Mouse (Mus musculus): ENCODE measurements around the gene Gys1. TPM values are rescaled to one million over a fixed set of nuclear protein-coding genes. Genes with fewer than 3 reads are reported as not detected.
A peak's percentile ranks its signal among the peaks of the same experiment; 100 is the strongest.
"Not testable (repeated sequence)": the region's sequence is repeated elsewhere in the genome, so short reads cannot be mapped to it uniquely, and the experiment has no call there.

The Gys1 gene
- polyA plus RNA-seq, 1 experiment, result 12.4 TPM

DNA sequence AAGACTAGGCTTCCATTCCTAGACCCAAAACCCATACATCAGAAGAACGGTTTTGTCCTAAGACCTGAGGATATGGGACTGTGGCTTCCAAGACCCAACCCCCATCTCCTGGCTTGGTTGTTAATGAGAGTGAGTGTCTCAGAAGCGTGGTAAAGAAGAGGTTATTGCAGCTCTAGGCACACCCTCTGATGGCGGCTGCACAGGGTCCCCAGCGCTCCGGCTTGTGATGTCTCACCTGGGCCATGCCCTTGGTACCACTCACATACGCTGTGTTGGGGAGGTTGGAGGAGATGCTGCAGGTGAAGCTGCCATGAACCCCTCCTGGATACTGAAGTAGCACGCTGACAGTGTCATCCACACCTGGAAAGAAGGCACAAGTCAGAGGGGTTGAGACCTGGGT, 44.1 kb downstream of the Gys1 start:
- Histone ChIP-seq H3K4me3 (ENCODE audit: extremely low read depth, insufficient read depth, insufficient read length) (no peak overlapping the region), H3K27ac (ENCODE audit: insufficient read depth, low read length) (no peak overlapping the region), H3K27me3 (ENCODE audit: control insufficient read depth, insufficient read depth, low read length) (no peaks in the 10 kb centered on the region), H3K4me1 (ENCODE audit: control insufficient read depth, insufficient read depth, insufficient read length) (no peaks in the 10 kb centered on the region), H3K36me3 (ENCODE audit: control insufficient read depth, insufficient read depth, low read length) (no peaks in the 10 kb centered on the region)
- DNase-seq (ENCODE audit: low read depth in 1 of 2, low spot score in 2 of 2), result no peak
- 95% methylated on average over 7 of the region's 7 CpGs for WGBS
- no peak for TF ChIP-seq CTCF (IDR thresholded peaks at IDR 0.05; ENCODE audit: extremely low read depth, insufficient read depth, insufficient read length, insufficient replicate concordance)
- no peak for TF ChIP-seq POLR2A (IDR thresholded peaks at IDR 0.05; ENCODE audit: low read depth, low read length)

DNA sequence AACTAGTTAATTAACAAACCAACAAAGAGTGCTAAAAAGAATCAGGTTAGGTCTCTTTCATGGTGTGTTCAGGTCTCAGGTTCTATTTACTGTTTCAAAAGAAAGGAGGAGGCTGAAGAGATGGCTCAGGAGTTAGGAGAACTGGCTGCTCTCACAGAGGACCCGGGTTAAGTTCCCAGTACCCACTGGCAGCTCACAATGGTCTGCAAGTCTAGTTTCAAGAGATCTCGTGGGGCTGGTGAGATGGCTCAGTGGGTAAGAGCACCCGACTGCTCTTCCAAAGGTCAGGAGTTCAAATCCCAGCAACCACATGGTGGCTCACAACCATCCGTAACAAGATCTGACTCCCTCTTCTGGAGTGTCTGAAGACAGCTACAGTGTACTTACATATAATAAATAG, 45.7 kb downstream of the Gys1 start:
- H3K36me3 ChIP-seq (ENCODE audit: control insufficient read depth, insufficient read depth, low read length); DNase-seq (ENCODE audit: low read depth in 1 of 2, low spot score in 2 of 2); H3K27ac ChIP-seq (ENCODE audit: insufficient read depth, low read length); H3K4me1 ChIP-seq (ENCODE audit: control insufficient read depth, insufficient read depth, insufficient read length); H3K27me3 ChIP-seq (ENCODE audit: control insufficient read depth, insufficient read depth, low read length); H3K4me3 ChIP-seq (ENCODE audit: extremely low read depth, insufficient read depth, insufficient read length): not testable (repeated sequence)
- WGBS, result 82% methylated on average over 4 of the region's 4 CpGs

DNA sequence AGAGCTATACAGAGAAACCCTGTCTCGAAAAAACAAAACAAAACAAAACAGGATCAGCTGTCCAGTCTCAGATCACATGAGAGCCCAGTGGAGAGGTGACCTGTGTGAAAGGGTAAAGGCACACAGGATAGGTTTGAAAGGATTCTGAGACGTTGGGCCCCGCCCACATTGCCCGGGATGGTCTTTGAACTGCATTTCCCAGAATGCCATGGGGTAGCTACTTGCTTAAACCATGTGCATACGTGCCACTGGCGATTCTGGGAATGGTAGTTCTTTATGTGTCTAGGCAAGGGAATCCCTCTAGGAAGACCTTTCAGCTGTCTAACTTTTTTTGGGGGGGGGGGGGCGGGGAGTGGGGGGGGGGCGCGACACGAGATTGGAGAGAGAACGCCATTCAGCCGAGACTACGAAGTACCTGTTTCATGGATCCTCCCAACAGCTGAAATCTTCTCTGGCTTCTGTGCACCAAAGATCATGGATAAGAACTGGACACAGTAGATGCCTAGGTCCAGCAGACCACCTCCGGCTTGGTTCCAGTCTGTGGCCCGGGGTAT, 46.8 kb downstream of the Gys1 start, which contains the start of gene Tulp2:
TSS of gene Tulp2 (plus strand) at position 504 of the 554 bp plus-strand sequence.
- WGBS, result 56% methylated on average over 14 of the region's 15 CpGs
- Histone ChIP-seq H3K27ac (ENCODE audit: insufficient read depth, low read length) (no peak within 1 kb of the TSS), H3K4me1 (ENCODE audit: control insufficient read depth, insufficient read depth, insufficient read length) (no peaks in the 10 kb centered on the region), H3K4me3 (ENCODE audit: extremely low read depth, insufficient read depth, insufficient read length) (no peak within 1 kb of the TSS), H3K27me3 (ENCODE audit: control insufficient read depth, insufficient read depth, low read length) (no peaks in the 10 kb centered on the region), H3K36me3 (ENCODE audit: control insufficient read depth, insufficient read depth, low read length) (no peaks in the 10 kb centered on the region)
- TF ChIP-seq CTCF (IDR thresholded peaks at IDR 0.05; ENCODE audit: extremely low read depth, insufficient read depth, insufficient read length, insufficient replicate concordance), result no peak
- TF ChIP-seq POLR2A (IDR thresholded peaks at IDR 0.05; ENCODE audit: low read depth, low read length), result no peak
- DNase-seq (ENCODE audit: low read depth in 1 of 2, low spot score in 2 of 2), result peak in 1 of 2 experiments; percentile 46

DNA sequence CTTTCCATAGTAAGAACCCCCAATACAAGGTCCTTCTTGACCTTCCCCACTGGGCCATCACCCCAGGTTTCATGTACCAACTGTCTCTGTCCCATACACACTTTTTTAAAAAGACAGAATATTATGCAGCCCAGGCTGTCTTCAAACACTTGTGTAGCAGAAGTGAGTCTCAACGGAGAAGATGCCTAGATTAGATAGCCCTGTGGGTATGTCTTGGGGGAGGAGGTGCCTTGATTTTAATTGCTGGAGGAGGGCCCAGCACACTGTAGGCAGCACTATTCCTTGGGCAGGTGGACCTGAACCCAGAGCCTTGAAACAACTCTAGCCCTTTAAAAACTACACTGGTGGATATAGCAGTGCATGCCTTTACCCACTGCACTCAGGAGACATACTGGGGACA, 47.5 kb downstream of the Gys1 start:
- TF ChIP-seq CTCF (IDR thresholded peaks at IDR 0.05; ENCODE audit: extremely low read depth, insufficient read depth, insufficient read length, insufficient replicate concordance) (no peak), POLR2A (IDR thresholded peaks at IDR 0.05; ENCODE audit: low read depth, low read length) (no peak)
- Histone ChIP-seq H3K27me3 (ENCODE audit: control insufficient read depth, insufficient read depth, low read length) (no peaks in the 10 kb centered on the region), H3K4me1 (ENCODE audit: control insufficient read depth, insufficient read depth, insufficient read length) (no peaks in the 10 kb centered on the region), H3K27ac (ENCODE audit: insufficient read depth, low read length) (no peak overlapping the region), H3K4me3 (ENCODE audit: extremely low read depth, insufficient read depth, insufficient read length) (no peak overlapping the region), H3K36me3 (ENCODE audit: control insufficient read depth, insufficient read depth, low read length) (no peaks in the 10 kb centered on the region)
- no peak for DNase-seq (ENCODE audit: low read depth in 1 of 2, low spot score in 2 of 2)
- WGBS, result 65% methylated on average over 1 of the region's 1 CpGs

DNA sequence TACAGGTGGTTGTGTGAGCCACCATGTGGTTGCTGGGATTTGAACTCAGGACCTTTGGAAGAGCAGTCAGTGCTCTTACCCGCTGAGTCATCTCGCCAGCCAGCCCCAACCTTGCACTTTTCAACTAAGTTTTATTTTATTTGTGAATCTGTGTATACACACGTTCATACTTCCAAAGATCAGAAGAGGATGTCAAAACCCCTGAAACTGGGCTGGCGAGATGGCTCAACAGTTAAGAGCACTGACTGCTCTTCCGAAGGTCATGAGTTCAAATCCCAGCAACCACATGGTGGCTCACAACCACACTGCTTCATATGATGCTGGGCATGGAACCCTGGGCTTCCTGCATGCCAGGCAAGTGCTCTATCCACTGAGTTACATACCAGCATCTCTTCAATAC, 50.3 kb downstream of the Gys1 start:
- DNase-seq (ENCODE audit: low read depth in 1 of 2, low spot score in 2 of 2); H3K27ac ChIP-seq (ENCODE audit: insufficient read depth, low read length); H3K4me3 ChIP-seq (ENCODE audit: extremely low read depth, insufficient read depth, insufficient read length); H3K36me3 ChIP-seq (ENCODE audit: control insufficient read depth, insufficient read depth, low read length); H3K27me3 ChIP-seq (ENCODE audit: control insufficient read depth, insufficient read depth, low read length); H3K4me1 ChIP-seq (ENCODE audit: control insufficient read depth, insufficient read depth, insufficient read length): not testable (repeated sequence)
- WGBS, result 90% methylated on average over 5 of the region's 5 CpGs

DNA sequence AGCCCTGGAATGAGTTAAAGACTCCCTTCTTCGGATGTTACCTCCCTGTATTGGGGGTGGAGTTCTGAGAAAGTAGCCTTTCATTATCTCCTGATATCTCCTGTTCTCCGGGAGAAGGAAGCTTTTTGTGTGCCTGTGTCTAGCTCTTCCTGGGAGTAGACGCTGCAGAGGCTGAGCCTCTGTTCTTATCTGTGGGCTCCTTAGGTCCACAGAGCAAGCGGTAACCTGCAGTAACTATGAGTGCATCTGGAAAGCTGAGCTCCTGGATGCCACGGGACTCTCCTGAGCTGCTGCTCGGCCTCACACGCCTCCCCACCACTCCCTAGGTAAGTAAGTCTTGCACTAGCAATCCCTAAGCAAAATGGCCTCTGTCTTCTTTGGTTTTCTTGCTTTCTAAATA, 51.5 kb downstream of the Gys1 start:
- no peak for DNase-seq (ENCODE audit: low read depth in 1 of 2, low spot score in 2 of 2)
- Histone ChIP-seq H3K4me1 (ENCODE audit: control insufficient read depth, insufficient read depth, insufficient read length) (no peaks in the 10 kb centered on the region), H3K36me3 (ENCODE audit: control insufficient read depth, insufficient read depth, low read length) (no peaks in the 10 kb centered on the region), H3K27me3 (ENCODE audit: control insufficient read depth, insufficient read depth, low read length) (no peaks in the 10 kb centered on the region), H3K4me3 (ENCODE audit: extremely low read depth, insufficient read depth, insufficient read length) (no peak overlapping the region), H3K27ac (ENCODE audit: insufficient read depth, low read length) (no peak overlapping the region)
- no peak for TF ChIP-seq CTCF (IDR thresholded peaks at IDR 0.05; ENCODE audit: extremely low read depth, insufficient read depth, insufficient read length, insufficient replicate concordance)
- WGBS, result 85% methylated on average over 7 of the region's 7 CpGs

DNA sequence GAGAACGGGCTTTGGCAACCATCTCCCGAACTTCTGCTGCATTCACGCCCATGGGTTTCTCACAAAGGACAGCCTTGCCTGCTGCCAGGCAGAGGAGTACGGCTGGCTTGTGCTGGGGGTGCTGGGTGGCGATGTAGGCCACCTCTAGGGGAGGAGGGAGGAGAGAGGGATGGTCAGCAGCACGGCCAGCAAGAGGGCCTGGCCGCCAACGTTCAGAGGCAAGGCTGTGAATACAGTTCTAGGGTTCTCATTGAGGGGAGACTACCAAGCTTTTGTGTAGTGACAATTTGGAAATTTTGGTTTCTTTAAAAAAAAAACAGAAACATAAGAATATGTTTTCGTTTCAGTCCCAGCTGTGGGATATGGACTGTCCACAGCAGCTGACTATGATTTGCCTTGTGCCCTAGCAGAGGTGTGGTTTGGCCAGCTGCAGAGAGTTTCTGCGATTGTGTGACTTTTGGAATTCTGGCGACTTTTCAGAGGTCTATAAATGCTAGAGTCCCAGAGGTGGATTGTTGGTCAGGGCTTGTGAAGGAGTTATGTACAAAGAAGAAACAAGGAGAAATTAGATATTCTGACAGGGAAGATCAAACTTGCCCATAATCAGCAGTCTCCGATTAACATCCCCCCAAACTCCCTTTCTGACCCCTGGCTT, 52.2 kb downstream of the Gys1 start, which contains the start of gene Gm45808:
TSS of gene Gm45808 (minus strand) at position 51 of the 655 bp plus-strand sequence.
- no peak for DNase-seq (ENCODE audit: low read depth in 1 of 2, low spot score in 2 of 2)
- H3K27me3 ChIP-seq (ENCODE audit: control insufficient read depth, insufficient read depth, low read length), result no peaks in the 10 kb centered on the region
- no peak within 1 kb of the TSS for H3K4me3 ChIP-seq (ENCODE audit: extremely low read depth, insufficient read depth, insufficient read length)
- no peaks in the 10 kb centered on the region for H3K4me1 ChIP-seq (ENCODE audit: control insufficient read depth, insufficient read depth, insufficient read length)
- 88% methylated on average over 12 of the region's 12 CpGs for WGBS
- H3K27ac ChIP-seq (ENCODE audit: insufficient read depth, low read length), result no peak within 1 kb of the TSS
- TF ChIP-seq POLR2A (IDR thresholded peaks at IDR 0.05; ENCODE audit: low read depth, low read length), result no peak
- no peak for TF ChIP-seq CTCF (IDR thresholded peaks at IDR 0.05; ENCODE audit: extremely low read depth, insufficient read depth, insufficient read length, insufficient replicate concordance)
- H3K36me3 ChIP-seq (ENCODE audit: control insufficient read depth, insufficient read depth, low read length), result no peaks in the 10 kb centered on the region
